Mouse (Mus musculus) CH12.LX (cell line): ENCODE results near the gene Gm39566. TPM values are rescaled to one million over a fixed set of nuclear protein-coding genes. Genes with fewer than 3 reads are reported as not detected.
"Not testable (repeated sequence)": the region's sequence is repeated elsewhere in the genome, so short reads cannot be mapped to it uniquely, and the experiment has no call there.

ENCODE experiments used
- DNase-seq: peaks from one replicate; pipeline ENCODE4 v3.0.0-alpha.2; 2013; ENCODE audit errors: extremely low read depth
- H3K27ac ChIP-seq: 2 replicates; pipeline ENCODE4 v1.5.1; 2012; ENCODE audit warnings: low read depth, mild to moderate bottlenecking, control low read depth, moderate library complexity; ENCODE audit not compliant: insufficient read depth
- H3K27me3 ChIP-seq: replicated peaks from 2 replicates; pipeline ENCODE3; 2012; ENCODE audit warnings: inconsistent platforms
- H3K36me3 ChIP-seq, 2 experiments: replicated peaks in 1 of 2; 2 replicates each; pipeline versions ENCODE3 to v1.6.1; 2012; ENCODE audit warnings: inconsistent platforms in 1 of 2, low read length in 1 of 2, mild to moderate bottlenecking in 1 of 2, mixed read lengths in 1 of 2, moderate library complexity in 1 of 2; ENCODE audit not compliant: control insufficient read depth in 1 of 2, insufficient read depth in 1 of 2
- H3K4me1 ChIP-seq, 2 experiments: 2 replicates each; pipeline ENCODE4 v1.6.1; 2012; ENCODE audit warnings: inconsistent platforms in 1 of 2, moderate library complexity in 1 of 2; ENCODE audit not compliant: insufficient read depth in 2 of 2, control insufficient read depth in 1 of 2
- H3K4me2 ChIP-seq: 2 replicates; pipeline ENCODE4 v1.6.1; 2012; ENCODE audit warnings: low read depth, mild to moderate bottlenecking, control low read depth; ENCODE audit not compliant: poor library complexity, insufficient read depth, severe bottlenecking
- H3K4me3 ChIP-seq, 3 experiments: fragments of 150-350 bp in 1 of 3; sonication (generic) in 1 of 3; replicated peaks in 1 of 3; 2 replicates each; pipeline versions ENCODE3 to v1.5.1; 2011 to 2012; ENCODE audit warnings: low read depth in 2 of 3, low read length in 2 of 3, mild to moderate bottlenecking in 2 of 3, moderate library complexity in 2 of 3, control low read depth in 1 of 3, improper control_type of control experiment in 1 of 3, inconsistent platforms in 1 of 3, mixed read lengths in 1 of 3; ENCODE audit not compliant: poor library complexity in 1 of 3
- H3K79me2 ChIP-seq: replicated peaks from 2 replicates; pipeline ENCODE4 v1.6.1; 2012; ENCODE audit warnings: mild to moderate bottlenecking, moderate library complexity; ENCODE audit not compliant: control insufficient read depth, poor library complexity, insufficient read depth, severe bottlenecking; ENCODE audit errors: extremely low read depth
- H3K9ac ChIP-seq: 2 replicates; pipeline ENCODE4 v1.6.1; 2012; ENCODE audit warnings: low read depth, mild to moderate bottlenecking, control low read depth, moderate library complexity; ENCODE audit not compliant: insufficient read depth
- H3K9me3 ChIP-seq: replicated peaks from 2 replicates; pipeline ENCODE3; 2012; ENCODE audit warnings: low read length, inconsistent platforms, mixed read lengths
- BHLHE40 ChIP-seq: IDR thresholded peaks from 2 replicates; pipeline ENCODE4 v1.6.1; 2011; ENCODE audit warnings: mild to moderate bottlenecking, low read depth, low read length, improper control_type of control experiment
- CTCF ChIP-seq, 2 experiments: IDR thresholded peaks in 1 of 2; conservative IDR thresholded peaks in 1 of 2; 2 replicates each; pipeline ENCODE4 v1.5.1; 2011 to 2012; ENCODE audit warnings: low read depth in 2 of 2, low read length in 2 of 2, improper control_type of control experiment in 1 of 2, inconsistent platforms in 1 of 2, mild to moderate bottlenecking in 1 of 2, moderate library complexity in 1 of 2
- MAFK ChIP-seq: IDR thresholded peaks from 2 replicates; pipeline ENCODE4 v1.6.1; 2011; ENCODE audit warnings: low read length, improper control_type of control experiment; ENCODE audit not compliant: insufficient replicate concordance
- MAZ ChIP-seq: IDR thresholded peaks from 2 replicates; pipeline ENCODE4 v1.6.1; 2012; ENCODE audit warnings: low read depth, mild to moderate bottlenecking, inconsistent platforms, low read length, improper control_type of control experiment, moderate library complexity
- RAD21 ChIP-seq: IDR thresholded peaks from 2 replicates; pipeline ENCODE4 v1.6.1; 2011; ENCODE audit warnings: low read depth, mild to moderate bottlenecking, low read length, improper control_type of control experiment, moderate library complexity
- SMC3 ChIP-seq: IDR thresholded peaks from 2 replicates; pipeline ENCODE4 v1.6.1; 2011; ENCODE audit warnings: low read depth, low read length, improper control_type of control experiment
- USF1 ChIP-seq: IDR thresholded peaks from 2 replicates; pipeline ENCODE4 v1.6.1; 2014; ENCODE audit warnings: low read depth, mild to moderate bottlenecking, inconsistent platforms, low read length, improper control_type of control experiment
- dilution Hi-C: fragments of 300-500 bp; cut with MboI; formaldehyde crosslinking; loops from 2 replicates; pipeline ENCODE4 v1.14.3; 2020; ENCODE audit warnings: low sequenced_read_pairs; ENCODE audit not compliant: extremely low pct_unique_long_range_greater_than_20kb, extremely low pct_ligation_motif_present
- in situ Hi-C: fragments of 300-500 bp; cut with MboI; formaldehyde crosslinking; loops from 3 replicates; pipeline ENCODE4 v1.14.3; 2019; ENCODE audit warnings: low sequenced_read_pairs, low pct_ligation_motif_present, low pct_unique_long_range_greater_than_20kb, mixed read lengths
- polyA plus RNA-seq: library from polyadenylated mRNA; unstranded; fragments of >175 nt; gene quantifications from 2 replicates; pipeline ENCODE4 v1.2.1, GENCODE M21; 2012; ENCODE audit warnings: low read depth; ENCODE audit not compliant: insufficient read length
- total RNA-seq, 2 experiments: library from RNA; depleted of rRNA; stranded (reverse); fragments of 300-350 nt in 1 of 2; fragments of >200 nt in 1 of 2; gene quantifications; 2 replicates each; pipeline ENCODE4 v1.2.3; 2012 to 2014

Gene Gm39566
- total RNA-seq (2012; rRNA removed): not detected in 2 replicates
- total RNA-seq (2014; rRNA removed): not detected in 2 replicates
- not detected in 2 replicates for polyA plus RNA-seq

DNA sequence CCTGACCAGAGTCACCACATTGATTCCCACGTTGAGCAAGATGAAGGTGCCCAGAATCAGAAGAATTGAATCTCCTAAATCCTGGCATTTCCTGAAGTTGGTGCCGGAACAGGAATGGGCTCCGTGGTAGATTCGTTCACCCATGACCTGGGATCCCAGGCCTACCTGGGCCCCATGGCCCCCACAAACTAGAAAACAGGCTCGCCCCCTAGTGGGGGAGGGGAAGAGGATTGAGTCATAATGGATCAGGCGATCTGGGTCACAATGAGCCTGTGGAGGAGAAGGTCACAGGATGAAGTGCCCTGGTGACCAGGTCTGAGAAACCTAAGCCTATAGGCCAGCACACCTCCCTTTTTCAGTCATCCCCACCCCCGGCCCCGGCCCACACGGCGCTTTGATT is at the start of gene Gm39566:
Gene Gm39566, minus strand, starts transcription at position 144 of the 400 bp plus-strand sequence.
- no peak within 1 kb of the TSS for H3K9ac ChIP-seq
- no peaks in the 10 kb centered on the region for H3K79me2 ChIP-seq
- TF ChIP-seq RAD21 (peak; percentile 7), MAZ (no peak), BHLHE40 (no peak), CTCF (conservative IDR thresholded peaks at IDR 0.05 in 1 of 2, IDR thresholded peaks at IDR 0.05 in 1 of 2; ENCODE audit: low read depth in 2 of 2, low read length in 2 of 2) (peak in 1 of 2 experiments; percentile 47; a peak in 2 of 4 replicates), SMC3 (peak; percentile 29; the same call in 1 of the 2 replicates), USF1 (no peak)
- H3K4me3 ChIP-seq: no peak within 1 kb of the TSS
- no peak within 1 kb of the TSS for H3K27ac ChIP-seq
- no peaks in the 10 kb centered on the region for H3K36me3 ChIP-seq
- dilution Hi-C loops (no loop called here), in situ Hi-C loops (no loop called here)
- H3K4me1 ChIP-seq: no peaks in the 10 kb centered on the region
- DNase-seq: no peak
- H3K27me3 ChIP-seq: peaks cover 80% of the 10 kb centered on the region
- H3K4me2 ChIP-seq: no peak within 1 kb of the TSS
- peaks cover 9% of the 10 kb centered on the region for H3K9me3 ChIP-seq

DNA sequence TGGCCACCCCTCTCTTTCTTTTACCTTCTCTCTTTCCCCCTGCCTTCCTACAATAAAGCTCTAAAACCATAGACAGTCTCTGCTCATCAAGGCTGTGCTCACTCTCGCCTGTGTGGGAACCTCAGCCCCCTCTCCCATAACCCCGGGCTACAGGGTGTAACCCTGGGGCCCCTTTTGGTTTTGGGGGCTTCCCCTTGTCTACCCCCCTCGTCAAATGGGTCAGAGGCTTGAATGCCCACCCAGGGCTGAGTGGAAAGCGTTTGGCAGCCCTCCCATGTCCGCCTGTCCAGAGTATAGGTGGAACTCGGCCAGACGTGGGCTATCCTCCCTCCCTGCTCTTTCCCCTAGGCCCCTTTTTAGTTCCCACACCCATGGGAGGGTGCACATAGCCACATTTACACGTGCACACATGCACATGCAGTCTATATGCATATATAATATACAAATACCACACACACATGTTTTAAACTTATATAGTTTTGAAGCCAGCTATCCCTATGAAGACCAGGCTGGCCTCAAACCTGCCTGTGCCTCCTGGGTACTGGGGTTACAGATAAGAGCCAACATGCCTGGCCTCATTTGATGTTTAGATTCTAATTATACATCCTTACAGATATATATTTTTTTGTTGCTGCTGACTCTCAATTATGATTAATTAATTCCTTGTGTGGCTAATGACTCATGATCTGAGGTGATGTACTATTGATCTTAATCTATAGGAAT is 49.2 kb upstream of the Gm39566 start:
- TF ChIP-seq MAFK: no peak
- 0 out of 2 replicates have a peak, but pooled peaks have one; percentile 26 for TF ChIP-seq BHLHE40
- Histone ChIP-seq H3K9me3 (no peaks in the 10 kb centered on the region), H3K27me3 (peaks cover 25% of the 10 kb centered on the region), H3K36me3 (no peaks in the 10 kb centered on the region), H3K4me1 (no peaks in the 10 kb centered on the region), H3K4me2 (no peak overlapping the region), H3K27ac (no peak overlapping the region), H3K9ac (no peak overlapping the region), H3K4me3 (no peak overlapping the region), H3K79me2 (no peaks in the 10 kb centered on the region)
- in situ Hi-C loops: no loop called here
- no peak for DNase-seq
- dilution Hi-C loops: no loop called here

DNA sequence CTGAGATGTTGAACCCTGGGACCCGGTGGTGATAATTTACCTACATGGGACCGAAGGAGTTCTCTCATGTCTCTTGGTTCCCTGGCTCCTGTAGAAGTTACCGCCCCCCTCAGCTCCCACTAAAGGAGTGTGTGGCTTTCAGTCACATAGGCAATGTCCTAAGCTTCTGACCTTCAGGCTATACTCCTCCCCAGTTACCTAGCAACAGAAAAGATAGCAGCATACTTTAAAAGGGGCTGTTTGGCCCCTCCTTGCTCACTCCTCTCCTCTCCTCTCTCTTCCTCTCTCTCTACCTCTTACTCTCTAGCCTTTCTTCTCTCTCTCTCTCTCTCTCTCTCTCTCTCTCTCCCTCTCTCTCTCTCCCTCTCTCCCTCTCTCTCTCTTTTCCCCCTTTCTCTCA is 48.6 kb upstream of the Gm39566 start:
- H3K9ac ChIP-seq, H3K27ac ChIP-seq, H3K79me2 ChIP-seq, DNase-seq, dilution Hi-C loops, H3K9me3 ChIP-seq, H3K4me1 ChIP-seq, H3K4me3 ChIP-seq, H3K4me2 ChIP-seq, in situ Hi-C loops, H3K36me3 ChIP-seq: not testable (repeated sequence)
- peaks cover 22% of the 10 kb centered on the region for H3K27me3 ChIP-seq
